Comparison of ENCODE assay signal across 8 mouse cellular contexts in the genomic region with DNA sequence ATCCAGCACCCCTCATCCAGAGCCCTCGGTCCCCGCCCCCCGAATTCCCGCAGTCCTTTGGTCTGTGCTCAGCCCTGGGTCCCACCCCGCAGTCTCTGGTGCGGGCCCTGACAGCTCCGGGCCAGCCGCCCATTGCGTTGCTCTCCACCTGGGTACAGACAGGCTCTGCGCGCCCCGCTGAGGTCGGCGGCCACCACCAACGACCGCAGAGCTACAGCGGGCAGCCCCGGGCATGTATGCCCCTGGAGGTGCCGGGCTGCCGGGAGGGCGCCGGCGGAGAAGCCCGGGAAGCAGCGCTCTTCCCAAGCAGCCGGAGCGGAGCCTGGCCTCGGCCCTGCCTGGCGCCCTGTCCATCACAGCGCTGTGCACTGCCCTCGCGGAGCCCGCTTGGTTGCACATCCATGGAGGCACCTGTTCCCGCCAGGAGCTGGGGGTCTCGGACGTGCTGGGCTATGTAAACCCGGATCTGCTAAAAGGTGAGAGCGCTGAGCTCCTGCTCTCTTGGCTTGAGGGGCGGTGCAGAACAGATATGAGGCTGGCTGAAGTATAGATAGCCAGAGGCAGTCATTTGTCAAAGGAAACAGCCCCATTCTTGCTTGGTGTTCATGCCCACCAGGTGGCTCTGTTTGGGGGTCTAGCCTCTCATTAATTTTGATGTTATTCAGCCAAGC. TPM values are rescaled to one million over a fixed set of nuclear protein-coding genes. Genes with fewer than 3 reads are reported as not detected.
A peak's percentile ranks its signal among the peaks of the same experiment; 100 is the strongest.
DNase-seq lines count a peak whose midpoint lies in the region; ATAC-seq and TF ChIP-seq lines count a peak whose summit lies in the region.

No protein-coding gene starts in this region.

- H3K4me3 ChIP-seq in ES-Bruce4 (ENCODE audit: low read depth, low read length): peak overlapping the region; percentile 94
- peak overlapping the region; percentile 92 for H3K4me3 ChIP-seq in brown adipose tissue, adult 24 weeks (ENCODE audit: insufficient read depth, low read depth, low read length)
- peak overlapping the region; percentile 86 for H3K4me3 ChIP-seq in forebrain, embryonic 11.5 days (ENCODE audit: low read depth, low read length)

- no peaks in the 10 kb centered on the region for H3K9me3 ChIP-seq in ES-Bruce4 (replicated peaks; ENCODE audit: control insufficient read depth, insufficient read depth, low read length, poor library complexity, severe bottlenecking)
- no peaks in the 10 kb centered on the region for H3K9me3 ChIP-seq in forebrain, embryonic 11.5 days (ENCODE audit: control insufficient read depth, low read length)

- 1% methylated on average over 39 of the region's 39 CpGs for WGBS in forebrain, embryonic 11.5 days

- peaks cover 3% of the 10 kb centered on the region for H3K4me1 ChIP-seq in ES-Bruce4 (ENCODE audit: control insufficient read depth, insufficient read depth, low read length)
- peaks cover 20% of the 10 kb centered on the region for H3K4me1 ChIP-seq in brown adipose tissue, adult 24 weeks (ENCODE audit: control insufficient read depth, insufficient read depth, insufficient read length, low read length)
- peaks cover 10% of the 10 kb centered on the region for H3K4me1 ChIP-seq in forebrain, embryonic 11.5 days (replicated peaks; ENCODE audit: control insufficient read depth, insufficient read depth, low read length)

- TF ChIP-seq POLR2A in ES-Bruce4 (IDR thresholded peaks at IDR 0.05; ENCODE audit: insufficient read depth, low read length): no peak

- DNase-seq in forebrain, embryonic 11.5 days (ENCODE audit: low spot score): peak; percentile 75
- DNase-seq in heart, postnatal 4 days: peak; percentile 53
- peak; percentile 11 for DNase-seq in layer of hippocampus, adult 9-10 months (ENCODE audit: low spot score)
- peak; percentile 59 for DNase-seq in lung, postnatal 10 days
- DNase-seq in ovary, postnatal 36 days (ENCODE audit: low spot score): peak; percentile 44
- DNase-seq in thymus, postnatal 25 days: peak; percentile 60

- peak overlapping the region; percentile 95 for H3K4me2 ChIP-seq in forebrain, embryonic 11.5 days (ENCODE audit: low read depth, low read length, severe bottlenecking)

- H3K36me3 ChIP-seq in ES-Bruce4 (ENCODE audit: control insufficient read depth, insufficient read depth, low read length, poor library complexity, severe bottlenecking): peaks cover 4% of the 10 kb centered on the region; the same call in 1 of the 2 replicates
- no peaks in the 10 kb centered on the region for H3K36me3 ChIP-seq in forebrain, embryonic 11.5 days (ENCODE audit: control insufficient read depth, insufficient read depth, low read length)

- H3K9ac ChIP-seq in ES-Bruce4 (ENCODE audit: low read depth, poor library complexity, severe bottlenecking): peak overlapping the region; percentile 83
- H3K9ac ChIP-seq in forebrain, embryonic 11.5 days (ENCODE audit: low read length): peak overlapping the region; percentile 77

- H3K27ac ChIP-seq in ES-Bruce4 (ENCODE audit: insufficient read depth, low read length): no peak overlapping the region
- no peak overlapping the region for H3K27ac ChIP-seq in brown adipose tissue, adult 24 weeks (replicated peaks; ENCODE audit: low read depth, low read length)
- 0 out of 2 replicates have a peak overlapping the region, but pooled peaks have one; percentile 41 for H3K27ac ChIP-seq in forebrain, embryonic 11.5 days (ENCODE audit: low read depth, low read length)

- ATAC-seq in forebrain, embryonic 11.5 days (replicated peaks; ENCODE audit: low FRiP score): peak; percentile 66

- no peak for TF ChIP-seq EP300 in ES-Bruce4 (IDR thresholded peaks at IDR 0.05; ENCODE audit: insufficient read depth, low read depth, low read length)

- no peak for TF ChIP-seq CTCF in ES-Bruce4 (IDR thresholded peaks at IDR 0.05; ENCODE audit: low read depth, low read length)

- H3K27me3 ChIP-seq in ES-Bruce4 (ENCODE audit: control insufficient read depth, insufficient read depth, low read length, poor library complexity, severe bottlenecking): no peaks in the 10 kb centered on the region
- no peaks in the 10 kb centered on the region for H3K27me3 ChIP-seq in forebrain, embryonic 11.5 days (ENCODE audit: control insufficient read depth, insufficient read depth, low read length)

RNA-seq across cellular contexts. Expression of a gene that starts 0.8 kb away (rescaled TPM):
- 21.7 and 22.3 TPM in 2 replicates for polyA plus RNA-seq in ES-Bruce4 (2011; ENCODE audit: insufficient read depth, insufficient read length, low read depth, missing spikeins)
- 18.6 and 27.3 TPM in 2 replicates for polyA plus RNA-seq in brown adipose tissue, adult 24 weeks (2012; ENCODE audit: insufficient read depth, insufficient read length, missing spikeins)
- 23.0 and 25.7 TPM in 2 replicates for polyA plus RNA-seq in forebrain, embryonic 11.5 days (2014; fragmentation: Nextera tagmentation; extraction: Ambion mirVana)
- total RNA-seq in heart, postnatal 4 days (2021): 10 to 100 TPM; 35.9 to 36.0 TPM

RNA-seq across cellular contexts. Expression of a gene that starts 0.9 kb away (rescaled TPM):
- polyA plus RNA-seq in ES-Bruce4 (2011; ENCODE audit: insufficient read depth, insufficient read length, low read depth, missing spikeins): 43.7 and 53.8 TPM in 2 replicates
- 36.2 and 50.4 TPM in 2 replicates for polyA plus RNA-seq in brown adipose tissue, adult 24 weeks (2012; ENCODE audit: insufficient read depth, insufficient read length, missing spikeins)
- 46.3 and 55.6 TPM in 2 replicates for polyA plus RNA-seq in forebrain, embryonic 11.5 days (2014; fragmentation: Nextera tagmentation; extraction: Ambion mirVana)
- total RNA-seq in heart, postnatal 4 days (2021): 10 to 100 TPM; 48.9 to 49.4 TPM

RNA-seq across cellular contexts. Expression of a gene that starts 21.5 kb away (rescaled TPM):
- 45.0 and 45.7 TPM in 2 replicates for polyA plus RNA-seq in ES-Bruce4 (2011; ENCODE audit: insufficient read depth, insufficient read length, low read depth, missing spikeins)
- 71.1 and 87.5 TPM in 2 replicates for polyA plus RNA-seq in brown adipose tissue, adult 24 weeks (2012; ENCODE audit: insufficient read depth, insufficient read length, missing spikeins)
- 95.0 and 102 TPM in 2 replicates for polyA plus RNA-seq in forebrain, embryonic 11.5 days (2014; fragmentation: Nextera tagmentation; extraction: Ambion mirVana)
- 100 to 1,000 TPM; 188 to 203 TPM for total RNA-seq in heart, postnatal 4 days (2021)

RNA-seq across cellular contexts. Expression of a gene that starts 40.3 kb away (rescaled TPM):
- polyA plus RNA-seq in ES-Bruce4 (2011; ENCODE audit: insufficient read depth, insufficient read length, low read depth, missing spikeins): 137 and 143 TPM in 2 replicates
- polyA plus RNA-seq in brown adipose tissue, adult 24 weeks (2012; ENCODE audit: insufficient read depth, insufficient read length, missing spikeins): 26.7 and 31.7 TPM in 2 replicates
- polyA plus RNA-seq in forebrain, embryonic 11.5 days (2014; fragmentation: Nextera tagmentation; extraction: Ambion mirVana): 113 and 115 TPM in 2 replicates
- 10 to 100 TPM; 72.0 to 73.4 TPM for total RNA-seq in heart, postnatal 4 days (2021)

RNA-seq across cellular contexts. Expression of a gene that starts 40.4 kb away (rescaled TPM):
- polyA plus RNA-seq in ES-Bruce4 (2011; ENCODE audit: insufficient read depth, insufficient read length, low read depth, missing spikeins): 1.9 and 2.4 TPM in 2 replicates
- polyA plus RNA-seq in brown adipose tissue, adult 24 weeks (2012; ENCODE audit: insufficient read depth, insufficient read length, missing spikeins): 2.3 and 2.4 TPM in 2 replicates
- 2.1 and 2.9 TPM in 2 replicates for polyA plus RNA-seq in forebrain, embryonic 11.5 days (2014; fragmentation: Nextera tagmentation; extraction: Ambion mirVana)
- total RNA-seq in heart, postnatal 4 days (2021): under 1 TPM; 0.45 to 0.50 TPM

Comparison
In these comparisons a context has a peak if more than half of its experiments do, and no peak if none do; other contexts are left out.
1. DNase-seq: peak in every context shown above with its lines; median percentile 75 in forebrain, embryonic 11.5 days; 60 in thymus, postnatal 25 days; 59 in lung, postnatal 10 days; 53 in heart, postnatal 4 days; 44 in ovary, postnatal 36 days; 11 in layer of hippocampus, adult 9-10 months.